Mouse (Mus musculus): Measurements from ENCODE around the gene Apoa1.
A peak's percentile ranks its signal among the peaks of the same experiment; 100 is the strongest.

Apoa1 gene

DNA sequence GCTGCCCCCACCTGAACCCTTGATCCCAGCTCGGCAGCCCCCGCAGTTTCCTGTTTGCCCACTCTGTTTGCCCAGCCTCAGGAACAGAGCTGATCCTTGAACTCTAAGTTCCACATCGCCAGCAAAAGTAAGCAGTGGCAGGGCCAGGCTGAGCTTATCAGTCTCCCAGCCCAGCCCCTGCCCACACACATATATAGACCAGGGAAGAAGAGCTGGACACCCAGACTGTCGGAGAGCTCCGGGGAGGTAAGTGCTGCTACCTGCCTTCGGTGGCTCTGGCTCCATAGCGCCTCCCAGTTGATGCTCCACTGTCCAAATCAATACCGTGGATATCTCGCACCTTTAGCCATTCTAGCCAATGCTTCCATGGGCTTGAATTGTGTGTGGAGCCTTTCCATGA, at the start of gene Apoa1:
TSS of gene Apoa1 (plus strand) at position 90 of the 400 bp plus-strand sequence.
- no peak for DNase-seq (ENCODE audit: extremely low read depth, low read depth)

DNA sequence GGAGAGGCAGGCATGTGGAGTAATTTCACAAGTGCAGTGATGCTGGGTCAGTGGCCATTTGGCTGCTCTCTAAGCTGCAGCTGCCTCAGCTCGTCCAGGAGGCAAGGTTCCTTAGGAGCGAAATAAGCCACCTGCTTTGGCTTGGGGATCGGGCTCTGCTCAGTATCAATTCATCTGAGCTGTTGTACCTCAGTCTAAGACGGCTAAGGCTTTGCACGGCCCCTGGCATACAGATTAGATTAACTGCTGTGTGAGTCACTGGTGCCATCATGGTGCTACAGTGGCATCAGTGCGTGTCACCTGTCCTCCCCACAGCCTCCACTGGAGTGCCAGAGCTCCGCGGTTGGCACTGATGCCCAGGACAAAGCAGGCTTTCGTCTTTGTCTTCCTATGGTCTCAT, 49.8 kb upstream of the Apoa1 start:
- no peak for DNase-seq (ENCODE audit: extremely low read depth, low read depth)

DNA sequence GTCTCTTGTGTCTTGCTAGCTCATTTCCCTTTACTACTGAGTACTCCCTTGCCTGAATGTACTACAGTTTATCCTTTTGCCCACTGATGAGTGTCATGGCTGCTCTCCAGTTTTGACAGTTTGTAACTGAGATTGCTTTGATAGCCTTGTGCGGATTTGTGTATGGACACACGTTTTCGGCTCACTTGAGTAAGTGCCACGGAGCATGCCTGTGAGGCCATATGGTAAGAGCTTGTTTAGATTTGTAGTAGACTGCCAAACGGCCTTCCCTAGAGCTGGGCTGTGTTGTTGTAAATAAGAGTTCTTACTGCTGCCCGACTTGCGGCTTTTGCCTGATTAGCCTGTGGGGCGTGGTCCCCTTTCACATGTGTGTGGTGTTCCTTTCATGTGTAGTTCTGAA, 47.1 kb upstream of the Apoa1 start:
- DNase-seq (ENCODE audit: extremely low read depth, low read depth): no peak

DNA sequence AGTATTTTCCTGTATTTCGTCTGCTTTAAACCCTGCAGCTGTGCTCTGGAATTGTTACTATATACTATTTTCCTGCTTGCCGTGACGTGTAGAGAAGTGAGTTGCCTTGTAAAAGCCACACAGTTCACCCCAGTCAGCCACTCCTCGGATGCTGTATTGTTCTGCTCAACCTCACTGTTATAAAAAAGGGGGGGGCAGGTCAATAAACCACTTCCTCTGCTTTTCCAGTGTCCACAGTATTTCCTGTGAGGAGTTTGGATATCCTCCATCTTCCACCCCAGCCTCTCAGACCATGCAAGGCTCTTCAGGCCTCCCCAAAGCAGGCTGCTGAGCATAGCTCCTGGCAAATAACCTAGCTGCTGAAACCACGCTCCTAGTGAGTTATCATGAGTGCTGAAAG, 43.8 kb upstream of the Apoa1 start:
- no peak for DNase-seq (ENCODE audit: extremely low read depth, low read depth)

DNA sequence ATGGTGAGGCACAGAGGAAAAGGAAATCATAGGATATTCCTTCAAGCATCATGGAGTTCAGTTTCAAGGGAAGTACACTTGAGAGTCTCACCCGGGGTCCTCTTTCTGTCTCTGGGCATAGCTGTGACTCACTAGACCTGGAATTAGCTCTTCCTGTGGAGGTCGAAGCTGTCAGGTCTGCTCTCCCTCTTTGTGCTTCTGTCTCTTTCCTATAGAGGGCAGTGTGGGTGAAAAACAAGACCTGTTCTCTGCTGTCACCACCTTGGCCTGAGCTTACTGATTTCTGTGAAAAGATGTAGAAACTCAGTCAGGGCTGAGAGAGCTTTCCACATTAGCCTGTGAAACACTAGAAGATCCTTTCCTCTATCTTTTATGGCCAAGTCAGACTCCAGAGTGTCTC, 43.2 kb upstream of the Apoa1 start:
- DNase-seq (ENCODE audit: extremely low read depth, low read depth): peak; percentile 36

DNA sequence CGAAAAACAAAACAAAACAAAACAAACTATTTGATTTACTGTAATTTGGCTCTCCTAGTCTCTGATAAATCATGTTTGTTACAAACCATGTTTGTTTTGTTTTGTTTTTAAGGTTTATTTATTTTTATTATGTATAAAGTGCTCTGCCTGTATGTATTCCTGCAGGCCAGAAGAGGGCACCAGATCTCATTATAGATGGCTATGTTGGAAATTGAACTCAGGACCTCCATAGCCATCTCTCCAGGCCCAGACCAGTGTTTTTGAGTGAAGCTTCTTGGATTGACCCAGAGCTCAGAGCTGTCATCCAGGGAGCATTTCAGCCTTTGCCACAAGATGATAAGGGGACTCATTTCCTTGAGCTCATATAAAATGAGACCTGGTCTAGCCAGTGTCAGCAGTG, 42.0 kb upstream of the Apoa1 start:
- DNase-seq (ENCODE audit: extremely low read depth, low read depth): no peak

DNA sequence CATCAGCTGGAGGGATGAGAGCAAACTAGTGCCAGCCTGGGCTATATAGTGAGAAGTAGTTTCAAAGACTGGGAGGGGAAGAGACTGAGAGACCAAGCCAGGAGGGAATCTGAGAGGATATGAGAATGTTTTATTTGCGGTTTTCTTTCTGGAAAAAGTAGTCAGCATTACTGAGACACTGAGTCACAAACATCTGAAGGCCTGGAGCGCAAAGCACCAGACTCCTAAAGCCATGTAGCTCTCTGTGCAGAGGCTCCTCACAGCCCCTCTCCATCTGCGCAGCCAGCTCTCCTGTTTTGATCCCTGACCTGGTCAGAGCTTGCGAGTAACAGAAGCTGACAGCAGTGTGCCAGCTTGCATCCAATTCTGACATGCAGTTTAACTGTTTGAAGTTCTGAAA, 40.0 kb upstream of the Apoa1 start:
- DNase-seq (ENCODE audit: extremely low read depth, low read depth): no peak

DNA sequence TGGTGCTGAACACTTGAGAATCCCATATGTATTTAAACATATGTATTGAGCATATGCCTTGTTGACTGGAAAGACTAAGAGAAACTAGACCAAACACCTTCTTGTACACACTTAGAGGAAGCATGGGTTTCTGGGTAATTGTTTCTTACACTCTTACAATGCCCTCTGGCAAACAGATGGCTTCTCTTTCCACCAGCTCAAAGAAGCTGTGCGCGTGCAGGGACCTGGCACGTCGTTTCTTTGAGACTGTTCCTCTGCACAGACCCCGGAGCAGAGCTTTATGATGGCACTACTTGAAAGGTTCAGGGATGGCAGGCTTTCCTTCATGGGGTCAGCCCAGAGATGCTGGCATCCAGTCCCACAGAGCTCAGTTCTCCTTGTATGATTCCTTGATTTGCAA, 39.4 kb upstream of the Apoa1 start:
- DNase-seq (ENCODE audit: extremely low read depth, low read depth): no peak

DNA sequence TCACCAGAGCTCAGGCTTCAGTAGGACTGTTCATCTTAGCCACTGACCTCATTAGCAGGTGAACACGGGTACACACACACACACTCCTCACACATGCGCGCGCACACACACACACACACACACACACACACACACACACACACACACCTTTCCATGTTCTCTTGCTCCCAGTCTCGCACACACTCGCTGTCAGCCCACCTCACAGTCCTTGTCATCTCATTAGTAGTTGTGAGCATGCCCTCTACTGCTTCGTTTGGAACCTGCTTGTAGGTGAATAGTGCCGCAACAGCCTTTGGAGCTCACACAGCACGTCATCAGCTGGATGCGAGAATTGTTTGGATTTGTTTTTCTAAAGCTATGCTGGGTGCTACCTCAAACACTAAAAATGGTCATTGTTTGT, 39.0 kb upstream of the Apoa1 start:
- DNase-seq (ENCODE audit: extremely low read depth, low read depth): no peak

DNA sequence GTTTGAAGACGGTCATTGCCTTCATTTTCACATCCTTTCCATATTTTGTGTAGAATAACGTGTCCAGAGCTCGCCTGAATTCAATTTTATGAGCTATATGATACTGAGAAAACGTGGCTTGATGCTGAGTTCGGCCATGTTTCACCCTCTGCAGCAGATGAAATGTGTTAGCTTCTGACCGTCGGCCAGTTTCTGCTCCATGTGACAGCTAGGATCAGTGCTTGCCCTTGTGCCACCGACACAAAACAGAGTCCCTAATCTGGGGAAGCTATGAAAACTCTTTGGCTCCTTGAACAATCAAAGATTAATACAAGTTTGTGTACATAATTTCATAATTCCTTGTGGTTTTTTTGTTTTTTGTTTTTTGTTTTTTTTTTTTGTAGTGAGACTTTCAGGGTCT, 37.1 kb upstream of the Apoa1 start:
- DNase-seq (ENCODE audit: extremely low read depth, low read depth): no peak

DNA sequence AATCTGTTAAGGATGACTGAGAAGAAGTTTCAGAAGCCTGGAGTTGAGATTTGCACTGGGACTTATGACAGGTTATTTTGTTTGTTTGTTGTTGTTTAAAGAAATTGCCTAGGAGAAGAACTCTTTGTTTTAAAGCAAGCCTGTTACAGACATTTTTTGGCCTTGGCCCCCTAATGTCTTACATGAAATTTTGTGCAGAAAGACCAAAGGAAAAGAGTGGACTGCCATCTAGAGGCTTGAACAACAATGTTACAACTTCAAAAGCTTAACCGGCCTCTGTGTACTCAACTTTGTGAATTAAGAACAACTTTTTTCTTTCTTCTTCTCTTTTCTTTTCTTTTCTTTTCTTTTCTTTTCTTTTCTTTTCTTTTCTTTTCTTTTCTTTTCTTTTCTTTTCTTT, 36.7 kb upstream of the Apoa1 start:
- no peak for DNase-seq (ENCODE audit: extremely low read depth, low read depth)

DNA sequence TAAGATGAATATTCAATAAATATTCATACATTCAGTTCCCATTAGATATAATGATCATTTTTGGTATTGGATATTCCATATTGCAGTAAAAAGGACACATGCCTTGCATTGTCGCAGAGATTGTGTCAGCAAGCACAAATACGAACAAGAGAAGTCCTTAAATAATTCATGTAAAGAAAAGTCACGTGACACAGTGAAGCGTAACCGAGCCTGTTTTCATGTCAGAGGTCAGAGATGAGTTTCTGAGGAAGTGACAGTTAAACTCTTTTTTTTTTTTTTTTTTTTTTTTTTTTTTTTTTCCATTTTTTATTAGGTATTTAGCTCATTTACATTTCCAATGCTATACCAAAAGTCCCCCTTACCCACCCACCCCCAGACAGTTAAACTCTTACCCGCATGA, 35.7 kb upstream of the Apoa1 start:
- no peak for DNase-seq (ENCODE audit: extremely low read depth, low read depth)

DNA sequence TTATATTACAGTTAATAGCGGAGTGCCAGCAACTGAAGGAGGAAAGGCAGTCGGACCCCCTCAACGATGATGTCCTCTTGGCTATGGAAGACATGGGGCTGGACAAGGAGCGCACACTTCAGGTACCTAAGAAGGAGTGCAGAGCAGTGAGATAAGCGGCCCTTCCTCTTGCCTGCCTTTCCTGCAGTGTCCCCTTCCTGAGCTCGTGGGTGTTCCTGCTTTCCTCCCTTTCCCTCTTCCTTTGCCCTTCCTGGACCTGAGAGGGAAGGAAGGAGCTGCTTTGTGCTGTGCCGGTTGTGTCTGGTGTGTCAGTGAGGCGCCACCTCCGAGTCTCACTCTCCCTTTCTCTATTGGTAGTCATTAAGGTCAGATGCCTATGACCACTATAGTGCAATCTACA, 33.6 kb upstream of the Apoa1 start:
- DNase-seq (ENCODE audit: extremely low read depth, low read depth): no peak

DNA sequence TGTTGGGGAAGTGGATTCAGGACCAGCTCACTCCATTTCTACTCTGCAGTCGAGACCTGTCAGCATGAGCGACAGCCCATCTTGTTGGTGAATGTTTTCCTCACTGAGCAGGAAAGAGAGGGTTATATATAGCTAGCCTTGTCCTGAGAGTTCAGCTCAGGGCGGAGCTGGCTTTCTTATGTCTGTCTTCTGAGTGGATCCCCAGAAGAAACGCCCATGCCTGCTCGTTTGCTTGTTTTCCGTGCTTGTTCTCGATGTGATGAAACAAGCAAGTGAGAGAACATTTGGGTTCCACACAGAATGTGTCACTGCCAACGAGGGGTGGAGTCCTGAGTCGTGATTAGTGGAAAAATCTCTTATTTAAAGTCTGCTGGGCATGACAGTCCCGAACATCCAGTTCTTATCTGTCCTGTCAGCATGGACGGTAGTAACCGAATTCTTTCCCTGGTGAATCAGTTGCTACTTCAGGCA, 31.6 kb upstream of the Apoa1 start:
- DNase-seq (ENCODE audit: extremely low read depth, low read depth): no peak

DNA sequence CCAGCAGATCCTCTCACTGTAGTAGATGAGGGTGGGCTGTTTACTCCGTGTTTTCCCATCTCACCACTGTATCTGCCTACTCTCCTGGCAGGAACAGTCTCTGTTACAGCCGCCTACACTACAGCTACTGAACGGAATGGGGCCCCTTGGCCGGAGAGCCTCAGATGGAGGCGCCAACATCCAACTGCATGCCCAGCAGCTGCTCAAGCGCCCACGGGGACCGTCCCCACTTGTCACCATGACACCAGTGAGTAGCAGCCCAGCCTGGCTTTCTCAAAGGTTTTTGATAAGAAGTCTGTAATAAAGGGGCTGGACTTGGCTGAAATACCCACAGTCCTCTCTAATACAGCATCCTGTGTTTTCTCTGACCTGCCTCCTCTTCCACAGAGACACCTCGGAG, 29.9 kb upstream of the Apoa1 start:
- DNase-seq (ENCODE audit: extremely low read depth, low read depth): no peak

DNA sequence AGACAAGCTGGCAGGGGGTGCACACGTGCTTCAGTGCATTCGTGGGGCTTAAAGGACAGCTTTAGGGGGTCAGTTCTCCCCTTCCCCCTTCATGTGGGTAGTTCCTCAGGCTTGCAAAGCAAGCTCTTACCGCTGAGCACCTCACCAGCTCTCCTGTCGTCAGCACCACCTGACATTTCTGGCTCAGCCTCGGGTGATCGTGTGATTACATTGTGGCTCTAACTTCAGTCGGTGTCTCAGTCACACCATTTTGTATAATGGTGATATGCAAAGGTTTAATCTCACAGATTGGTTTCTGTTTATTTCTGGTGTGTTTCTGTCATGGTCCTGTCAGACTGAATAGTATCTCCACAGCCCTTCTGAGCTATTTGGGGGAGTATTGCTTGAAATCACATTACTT, 29.4 kb upstream of the Apoa1 start:
- no peak for DNase-seq (ENCODE audit: extremely low read depth, low read depth)

DNA sequence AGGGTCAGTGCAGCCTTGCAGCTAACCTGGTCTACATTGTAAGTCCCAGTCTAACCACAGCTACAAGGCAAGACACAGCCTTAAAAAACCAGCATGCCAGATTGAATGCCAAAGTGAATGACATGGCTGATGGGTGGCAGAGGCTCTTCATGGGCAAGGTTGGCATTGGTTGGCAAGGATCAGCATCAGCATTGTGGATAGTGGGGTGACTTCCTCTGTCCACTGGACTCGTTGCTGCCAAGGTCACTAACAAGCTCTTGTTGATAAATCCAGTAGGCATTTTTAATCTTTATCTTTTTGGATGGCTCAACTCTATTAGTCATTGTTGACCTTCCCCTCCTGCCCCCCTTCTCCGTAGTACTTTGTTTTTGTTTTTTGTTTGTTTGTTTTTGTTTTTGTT, 28.8 kb upstream of the Apoa1 start:
- no peak for DNase-seq (ENCODE audit: extremely low read depth, low read depth)

DNA sequence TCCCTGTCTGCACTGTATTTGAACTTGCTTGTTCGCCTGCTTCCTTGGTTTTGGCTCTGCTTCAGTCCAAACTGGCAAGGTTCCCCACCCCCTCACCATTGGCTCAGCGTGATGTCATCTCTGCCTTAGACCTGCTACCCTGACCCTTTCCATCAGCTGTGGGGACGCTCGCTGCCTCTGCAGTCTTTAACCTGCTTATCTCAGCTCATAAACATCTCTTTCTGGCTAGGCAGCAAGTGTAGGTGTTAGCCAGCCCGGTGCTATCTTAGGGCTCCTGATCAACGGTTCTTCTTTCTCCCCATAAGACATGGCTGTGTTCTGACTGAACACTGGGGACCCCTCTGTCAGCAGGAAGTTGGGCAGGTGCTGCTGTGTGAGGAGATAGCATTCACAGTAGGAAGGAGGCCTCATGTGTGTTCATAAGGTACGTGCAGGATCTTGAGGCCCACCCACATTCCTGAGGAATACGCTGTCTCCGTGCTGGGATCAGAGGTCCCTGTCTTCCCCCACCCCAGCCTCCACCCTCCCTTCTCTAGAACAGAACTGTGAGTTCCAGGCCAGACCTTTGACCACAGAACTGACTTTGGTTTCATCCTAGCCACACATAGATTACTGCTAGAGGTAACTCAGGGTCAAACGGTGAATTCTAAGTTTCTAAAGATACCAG, 21.4 kb upstream of the Apoa1 start:
- DNase-seq (ENCODE audit: extremely low read depth, low read depth): peak; percentile 83

DNA sequence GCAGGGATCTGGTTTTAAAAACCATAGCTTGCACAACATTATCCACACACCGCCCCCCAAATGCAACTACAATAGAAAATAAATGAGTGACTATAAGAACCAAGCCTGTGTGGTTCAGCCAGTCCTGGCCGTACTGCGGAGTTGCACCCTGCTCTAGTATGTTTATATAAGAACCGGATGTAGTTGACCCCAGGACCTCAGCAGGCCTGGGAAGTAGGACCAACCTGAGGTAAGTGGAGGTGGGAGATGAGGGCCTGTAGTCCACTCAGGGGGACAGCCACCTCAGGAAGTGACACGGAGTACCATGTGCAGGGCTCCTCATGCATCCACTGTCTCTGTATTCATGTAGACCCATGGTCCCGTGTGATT, 20.9 kb upstream of the Apoa1 start:
- no peak for DNase-seq (ENCODE audit: extremely low read depth, low read depth)

DNA sequence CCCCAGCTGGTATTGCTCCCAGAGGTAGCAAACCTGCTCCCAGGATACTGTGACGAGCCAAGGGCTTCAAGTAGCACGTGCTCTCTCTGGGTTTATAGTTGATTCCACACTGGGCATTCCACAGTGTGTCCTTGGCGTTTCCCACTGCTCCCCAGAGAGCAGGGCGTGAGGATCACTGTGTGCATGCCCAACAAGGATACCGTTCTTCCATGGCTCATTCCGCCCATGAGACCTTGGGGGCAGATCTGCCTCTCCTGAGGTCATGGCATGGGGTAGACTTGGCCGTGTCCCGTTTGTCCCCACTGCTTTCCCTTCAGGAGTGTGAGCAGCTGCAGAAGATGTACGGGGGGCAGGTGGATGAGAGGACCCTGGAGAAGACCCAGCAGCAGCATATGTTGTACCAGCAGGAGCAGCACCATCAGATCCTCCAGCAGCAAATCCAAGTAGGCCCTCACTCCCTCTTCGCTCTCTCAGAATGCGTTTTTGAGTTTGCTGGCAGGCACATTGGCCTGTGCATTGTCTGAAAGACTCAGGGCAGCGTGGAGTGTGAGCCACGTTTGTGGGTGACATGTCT, 19.9 kb upstream of the Apoa1 start:
- no peak for DNase-seq (ENCODE audit: extremely low read depth, low read depth)

DNA sequence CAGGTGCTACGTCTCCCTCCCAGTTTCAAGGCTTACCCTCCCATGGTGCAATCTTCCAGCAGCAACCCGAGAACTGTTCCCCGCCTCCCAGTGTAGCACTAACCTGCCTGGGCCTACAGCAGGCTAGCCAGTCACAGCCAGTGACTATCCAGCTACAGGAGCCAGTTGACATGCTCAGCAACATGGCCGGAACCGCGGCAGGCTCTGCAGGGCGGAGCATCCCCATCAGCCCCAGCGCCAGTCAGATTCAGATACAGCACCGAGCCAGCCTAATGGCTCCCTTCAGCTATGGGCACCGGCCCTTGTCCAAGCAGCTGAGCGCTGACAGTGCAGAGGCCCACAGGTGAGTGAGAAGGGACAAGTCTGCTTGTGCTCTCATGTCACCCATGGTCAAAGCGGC, 17.9 kb upstream of the Apoa1 start:
- no peak for DNase-seq (ENCODE audit: extremely low read depth, low read depth)

DNA sequence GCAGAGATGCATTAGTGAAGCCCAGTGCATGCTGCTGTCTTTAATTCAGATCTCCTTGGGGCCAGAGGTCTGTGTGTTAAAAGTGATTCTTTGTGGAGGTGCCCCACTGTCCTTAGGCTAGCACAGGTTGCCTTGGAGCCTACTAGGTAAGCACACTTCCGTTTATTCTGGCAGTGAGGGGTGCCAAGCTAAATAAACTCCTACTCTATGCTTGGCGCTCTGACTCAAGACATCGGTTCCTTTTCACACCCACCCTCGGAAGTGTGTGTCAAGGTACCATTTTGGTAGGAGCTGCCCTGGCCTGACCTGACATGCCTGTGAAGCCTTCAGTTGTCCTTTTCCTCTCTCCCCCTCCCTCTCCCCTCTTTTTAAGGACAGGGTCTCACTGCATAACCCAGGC, 14.1 kb upstream of the Apoa1 start:
- DNase-seq (ENCODE audit: extremely low read depth, low read depth): no peak

DNA sequence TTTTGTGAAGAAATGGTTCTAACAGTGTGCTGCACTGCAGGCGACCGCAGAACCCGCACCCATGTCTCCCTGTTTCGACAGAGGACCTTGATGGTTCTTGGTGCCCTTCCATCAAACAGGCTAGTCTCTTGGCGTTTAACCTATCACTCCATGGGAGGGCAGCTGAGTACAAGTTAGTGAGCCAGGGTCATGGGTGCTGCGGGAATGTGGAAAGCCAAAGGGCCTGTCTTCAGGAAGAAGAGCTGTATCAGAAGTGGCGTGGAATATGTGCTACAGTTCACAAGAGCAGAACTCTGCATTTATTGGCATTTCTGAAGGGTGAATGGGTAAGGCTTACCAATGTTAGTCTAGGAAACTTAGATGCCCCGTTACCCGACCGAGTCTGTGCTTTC, 13.4 kb upstream of the Apoa1 start:
- no peak for DNase-seq (ENCODE audit: extremely low read depth, low read depth)

Measured in MEL-GATA-1-ER (cell line).